Mouse (Mus musculus) liver, embryonic 14.5 days (tissue): ENCODE results near the gene Txlna.
A peak's percentile ranks its signal among the peaks of the same experiment; 100 is the strongest.

Experiments used
- CTCF ChIP-seq: IDR thresholded peaks from 2 replicates; pipeline ENCODE4 v1.5.1; 2016; ENCODE audit warnings: antibody characterized with exemption, low read depth, control low read depth
- EP300 ChIP-seq: IDR thresholded peaks from 2 replicates; pipeline ENCODE4 v1.6.1; 2016; ENCODE audit warnings: antibody characterized with exemption, low read depth

- TF ChIP-seq CTCF = peak; percentile 29; the same call in 1 of the 2 replicates
- no peak for TF ChIP-seq EP300
These were observed 58.6 kb downstream of the Txlna start for GRCm38 (mm10) chr4:129582251-129582650.
